Mouse (Mus musculus) gastrocnemius, postnatal 10 days (tissue): ENCODE results near the gene Dedd2. TPM values are rescaled to one million over a fixed set of nuclear protein-coding genes. Genes with fewer than 3 reads are reported as not detected.
A peak's percentile ranks its signal among the peaks of the same experiment; 100 is the strongest.

Experiments used
- DNase-seq: peaks from one replicate; pipeline ENCODE4 v3.0.0; 2021; ENCODE audit warnings: mixed read lengths
- total RNA-seq, 2 experiments: library from RNA; stranded (reverse); gene quantifications; 2 replicates each; pipeline ENCODE4 v1.2.3; 2021

The Dedd2 gene
- total RNA-seq, 2 experiments from 2014 or later: 6.3 to 7.4 TPM

DNA sequence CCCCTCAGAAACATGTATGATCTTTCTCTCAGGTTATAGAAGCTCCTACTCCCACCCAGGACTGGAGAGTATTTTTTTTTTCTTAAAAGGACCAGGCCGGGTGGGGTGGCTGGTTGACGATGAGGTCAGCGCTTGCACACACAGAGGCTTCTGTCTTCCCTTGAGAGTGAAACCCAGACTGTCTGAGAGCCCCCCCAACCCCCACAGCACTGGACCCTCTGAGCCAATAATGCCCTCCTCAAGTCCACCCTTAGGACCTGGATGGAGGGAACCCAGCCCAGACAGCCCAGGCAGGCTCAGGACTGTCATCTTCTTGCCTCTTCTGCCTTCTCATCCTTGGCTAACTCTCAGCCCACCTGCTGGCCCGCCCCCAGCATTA, 26.3 kb upstream of the Dedd2 start:
- DNase-seq: no peak

DNA sequence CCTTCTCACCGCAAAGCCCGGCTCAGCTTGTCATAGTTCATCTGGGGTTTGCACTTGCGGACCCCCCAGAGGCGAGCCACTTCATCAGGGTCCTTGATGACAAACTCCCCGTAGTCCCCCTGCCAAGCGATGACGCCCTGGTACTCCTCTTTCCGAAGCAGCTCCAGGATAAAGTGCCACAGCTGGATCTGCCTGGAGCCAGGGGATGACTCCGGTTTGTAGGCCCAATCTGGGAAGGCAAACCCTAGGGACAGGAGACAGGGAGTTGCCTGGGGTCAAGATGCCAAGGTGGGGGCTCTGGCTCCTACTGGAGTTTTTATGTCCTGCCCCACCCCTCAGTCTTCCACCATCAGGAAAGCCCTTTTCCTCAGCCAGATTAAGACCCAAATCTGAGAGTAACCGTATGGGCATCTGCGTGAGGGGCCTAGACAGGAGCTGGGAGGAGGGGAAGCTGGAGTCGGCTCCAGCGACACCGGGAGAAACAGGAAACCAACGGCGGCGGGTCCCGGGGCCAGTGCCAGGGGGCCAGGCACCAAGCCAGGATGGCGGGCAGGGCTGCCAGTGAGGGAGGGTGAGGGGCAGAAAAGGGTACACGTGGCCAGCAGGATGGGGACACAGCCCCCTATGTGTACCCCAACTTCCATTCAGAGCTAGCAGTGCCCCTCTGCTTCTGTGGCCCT, 25.8 kb upstream of the Dedd2 start:
- DNase-seq: peak; percentile 58

DNA sequence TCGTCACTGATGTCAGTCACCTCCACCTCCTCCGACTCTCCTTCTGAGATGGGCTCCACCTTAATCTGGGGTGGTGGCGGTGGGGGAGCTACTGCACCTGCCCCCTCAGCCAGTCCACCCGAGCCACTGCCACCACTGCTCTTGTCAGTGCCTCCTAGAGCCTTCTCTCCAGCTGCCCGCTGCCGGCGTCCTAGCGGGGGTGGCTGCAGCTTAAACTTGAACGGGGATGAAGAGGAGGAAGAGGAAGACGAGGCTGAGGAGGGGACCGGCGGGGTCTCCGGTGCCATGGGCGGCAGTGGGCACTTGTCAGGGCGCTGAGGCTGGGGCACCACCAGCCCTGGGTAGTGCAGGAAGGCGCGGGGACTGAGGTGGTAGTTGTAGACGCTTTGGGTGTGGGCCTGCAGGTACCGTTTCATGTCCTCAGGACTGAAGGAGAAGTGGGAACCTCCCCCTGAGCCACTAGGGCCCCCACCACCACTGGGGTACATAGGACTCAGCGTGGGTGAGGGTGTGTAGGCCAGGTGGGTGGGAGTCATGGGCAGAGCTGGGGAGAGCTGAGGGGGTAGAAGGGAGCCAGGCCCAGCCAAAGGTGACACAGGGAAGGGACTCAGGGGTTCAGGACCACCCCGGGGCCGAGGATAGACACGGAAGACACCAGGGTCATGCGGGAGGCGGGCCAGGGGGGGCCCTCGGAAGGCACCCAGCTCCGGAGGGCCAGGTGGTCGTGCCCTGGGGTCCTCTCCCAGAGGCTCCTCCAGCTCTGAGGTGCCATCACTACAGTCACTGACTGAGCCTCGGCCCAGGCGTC, 24.4 kb upstream of the Dedd2 start:
- DNase-seq: no peak

DNA sequence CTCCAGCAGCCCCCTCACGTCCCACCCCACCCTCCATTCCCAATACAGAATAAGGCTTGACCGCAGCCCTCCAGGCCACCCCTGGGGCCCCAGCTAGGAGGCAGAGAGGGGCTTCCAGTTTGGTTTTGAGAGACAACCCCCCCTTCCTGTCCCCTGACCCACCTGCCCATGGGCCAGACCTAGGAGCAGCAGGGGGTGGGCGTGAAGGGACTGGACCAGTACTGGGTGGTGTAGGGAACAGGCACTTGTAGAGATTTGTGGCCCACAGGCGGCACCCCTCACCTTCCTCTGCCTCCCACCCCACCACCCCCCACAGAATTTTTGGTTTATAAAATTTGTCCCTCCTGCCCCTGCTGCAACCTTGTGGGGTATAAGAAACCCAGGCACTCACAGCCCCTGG, 22.9 kb upstream of the Dedd2 start:
- no peak for DNase-seq

DNA sequence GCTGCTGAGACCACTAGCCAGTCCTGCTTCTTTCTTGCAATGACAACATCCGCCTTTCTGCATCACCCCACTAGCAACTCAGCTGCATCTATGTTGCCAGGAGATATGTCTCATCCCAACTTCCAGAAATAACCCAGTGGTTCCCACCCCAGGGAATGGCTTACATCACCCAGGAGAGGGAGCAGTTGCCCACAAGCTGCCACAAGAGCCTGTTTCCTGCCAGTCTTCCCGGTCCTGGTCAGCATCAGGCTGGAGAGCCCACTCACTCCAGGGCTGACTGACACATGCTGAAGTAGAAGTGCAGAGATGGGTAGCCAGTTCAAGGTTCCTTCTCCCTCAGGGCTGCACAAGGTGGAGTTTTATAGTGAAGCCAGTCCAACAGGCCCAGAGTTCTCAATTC, 20.6 kb upstream of the Dedd2 start:
- peak; percentile 30 for DNase-seq

DNA sequence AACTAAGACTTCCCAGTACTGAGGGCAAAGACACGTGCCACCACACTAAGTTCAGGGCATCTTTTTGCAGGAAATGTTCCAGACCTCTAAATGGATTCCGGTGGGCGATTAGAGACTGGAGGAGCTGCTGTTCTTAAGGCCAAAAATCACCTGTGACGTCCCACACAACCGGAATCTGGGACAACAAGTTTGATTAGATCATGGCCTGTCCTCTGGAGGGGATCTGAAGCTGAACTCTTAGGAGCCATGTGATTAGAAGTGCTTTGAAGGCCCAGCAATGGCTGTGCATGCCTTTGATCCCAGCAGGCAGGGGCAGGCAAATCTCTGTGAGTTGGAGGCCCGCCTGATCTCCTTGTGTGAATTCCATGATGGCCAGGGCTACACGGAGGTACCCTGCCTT, 20.2 kb upstream of the Dedd2 start:
- DNase-seq: no peak

DNA sequence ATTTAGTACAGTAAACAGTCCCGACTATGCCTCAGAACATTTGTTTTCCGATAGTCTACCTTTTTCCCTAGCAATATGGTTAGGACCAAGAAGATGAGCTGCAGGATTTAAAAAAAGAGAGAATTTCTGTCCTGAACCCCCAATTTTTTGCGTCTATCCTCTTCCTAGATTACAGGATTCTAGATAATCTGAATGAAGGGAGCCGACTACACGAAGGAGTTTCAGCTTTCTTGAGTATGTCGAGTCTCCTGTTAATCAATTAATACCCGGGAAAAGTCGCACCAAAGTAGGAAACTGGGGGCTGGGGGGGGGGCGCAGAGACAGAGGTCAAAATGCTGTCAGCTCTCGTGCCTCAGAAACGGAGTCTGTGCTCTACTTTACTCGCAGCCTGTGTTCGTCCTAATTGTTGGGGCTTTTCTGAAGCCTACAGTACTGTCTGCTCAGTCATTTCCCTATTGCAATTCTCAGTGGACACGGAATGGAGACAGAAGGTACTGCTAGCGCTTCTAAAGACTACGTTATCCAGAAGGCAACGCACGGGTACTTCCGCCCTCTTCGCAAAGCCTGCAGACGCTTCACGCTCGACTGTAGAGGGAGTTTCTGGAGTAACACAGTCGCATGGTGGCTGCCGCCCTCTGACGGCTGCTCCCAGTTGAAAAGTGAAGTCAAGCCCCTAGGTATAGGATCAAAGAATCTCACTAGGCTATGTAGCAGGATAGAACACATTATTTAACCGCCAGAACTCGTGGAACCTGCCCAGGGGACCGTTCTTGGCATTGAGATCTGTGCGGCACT, 18.6 kb upstream of the Dedd2 start:
- peak; percentile 66 for DNase-seq

DNA sequence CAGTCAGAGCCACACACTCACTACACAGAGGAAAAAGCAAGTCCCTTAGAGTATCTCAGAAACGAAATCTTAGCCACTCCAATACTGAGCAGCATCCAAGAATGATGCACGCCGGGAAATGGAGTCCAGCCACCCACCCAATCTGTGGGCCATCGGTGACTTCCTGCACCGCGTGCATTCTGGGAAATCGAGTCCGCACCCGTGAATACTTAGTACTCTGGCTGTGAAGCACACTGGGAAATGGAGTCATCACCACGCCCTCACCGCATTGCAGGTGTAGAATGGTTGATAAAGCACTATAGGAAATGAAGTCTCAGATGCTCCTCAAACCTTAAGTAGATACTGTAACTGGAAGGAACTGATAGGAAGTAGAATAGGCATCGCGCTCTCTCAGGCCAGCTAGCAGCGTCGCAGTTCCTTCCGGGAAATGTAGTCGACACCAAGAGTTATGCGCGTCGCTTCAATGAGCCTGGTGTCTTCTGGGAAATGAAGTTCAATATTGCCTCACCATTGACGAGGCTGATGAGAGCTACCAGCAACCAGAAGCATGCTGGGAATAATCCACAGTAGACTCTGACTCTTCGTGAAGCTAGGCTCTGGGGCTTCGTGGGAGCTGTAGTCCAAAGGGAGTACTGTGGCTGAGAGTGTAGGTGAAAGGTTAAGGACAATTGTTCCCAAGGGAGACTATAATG, 17.7 kb upstream of the Dedd2 start:
- DNase-seq: peak; percentile 79

DNA sequence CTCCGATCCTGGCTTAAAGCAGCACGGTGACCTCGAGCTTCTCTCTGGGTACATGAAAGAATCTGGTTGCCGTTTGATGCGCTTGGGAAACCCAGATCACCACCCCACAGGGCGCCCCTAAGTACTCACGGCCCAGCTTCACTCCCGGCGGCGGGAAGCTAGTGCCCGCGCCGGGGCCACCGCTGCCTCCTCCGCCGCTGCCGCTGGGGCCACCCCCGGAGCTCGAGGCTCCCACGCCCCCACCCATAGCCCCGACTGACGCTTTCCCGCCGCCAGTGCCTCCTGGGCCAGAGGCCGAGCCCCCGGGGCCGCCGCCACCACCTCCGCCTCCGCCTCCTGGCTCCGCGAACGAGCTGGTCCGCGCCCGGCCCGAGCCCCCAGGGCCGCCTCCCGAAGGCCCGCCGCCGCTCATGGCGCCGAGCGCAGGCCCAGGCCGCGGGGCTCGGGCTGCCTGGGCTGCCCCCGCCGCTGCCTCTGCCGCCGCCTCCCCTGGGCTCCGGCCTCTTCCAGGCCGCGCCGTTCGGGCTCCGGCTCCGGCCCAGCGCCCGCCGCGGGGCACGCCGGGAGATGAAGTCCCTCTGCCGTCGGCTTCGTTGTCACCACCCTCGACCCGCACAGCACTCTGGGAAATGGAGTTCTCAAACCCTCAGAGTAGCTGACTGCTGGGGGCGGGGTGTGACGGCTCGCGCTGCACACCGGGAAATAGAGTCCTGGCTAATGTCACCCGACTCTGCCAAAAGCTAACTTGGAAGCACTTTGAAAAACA, 17.0 kb upstream of the Dedd2 start, which contains the start of gene Gsk3a:
TSS of gene Gsk3a (minus strand) at position 603 of the 766 bp plus-strand sequence.
- peak; percentile 95 for DNase-seq

DNA sequence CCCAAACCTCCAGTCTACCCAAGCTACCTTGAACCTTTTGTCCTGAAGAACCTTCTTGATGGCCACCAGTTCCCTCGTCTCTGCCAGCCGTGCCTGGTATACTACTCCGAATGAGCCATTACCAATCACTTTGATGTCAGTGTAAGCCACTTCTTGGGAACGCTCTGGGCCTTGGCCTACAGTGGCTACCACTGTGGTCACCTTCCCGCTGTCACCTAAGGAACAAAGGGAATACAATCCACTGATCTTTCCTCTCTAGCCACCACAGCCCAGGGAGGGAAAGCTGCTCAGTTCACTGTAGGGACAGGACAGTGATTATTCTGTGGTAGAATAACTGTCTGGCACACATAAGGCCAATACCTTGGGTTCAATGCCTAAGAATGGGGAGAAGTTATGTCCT, 15.1 kb upstream of the Dedd2 start:
- no peak for DNase-seq

DNA sequence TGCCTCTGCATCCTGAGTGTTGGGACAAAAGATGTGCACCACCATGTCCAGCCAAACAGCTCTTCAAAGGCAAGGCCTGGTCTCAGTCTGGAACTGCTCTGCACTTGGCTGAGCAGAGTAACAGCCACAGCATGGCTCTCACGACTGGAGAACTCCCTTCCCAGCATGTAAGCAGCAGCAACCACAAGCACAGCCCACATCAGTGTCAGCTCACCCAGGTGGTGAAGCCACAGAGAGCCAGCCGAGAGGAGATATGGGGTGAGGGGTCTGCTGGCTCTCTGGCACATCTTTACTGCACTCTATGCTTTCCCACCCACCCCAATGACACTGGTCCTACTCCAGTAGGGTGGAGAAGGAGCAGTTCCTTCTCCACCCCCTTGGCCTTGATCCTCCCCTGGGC, 12.6 kb upstream of the Dedd2 start:
- DNase-seq: no peak

DNA sequence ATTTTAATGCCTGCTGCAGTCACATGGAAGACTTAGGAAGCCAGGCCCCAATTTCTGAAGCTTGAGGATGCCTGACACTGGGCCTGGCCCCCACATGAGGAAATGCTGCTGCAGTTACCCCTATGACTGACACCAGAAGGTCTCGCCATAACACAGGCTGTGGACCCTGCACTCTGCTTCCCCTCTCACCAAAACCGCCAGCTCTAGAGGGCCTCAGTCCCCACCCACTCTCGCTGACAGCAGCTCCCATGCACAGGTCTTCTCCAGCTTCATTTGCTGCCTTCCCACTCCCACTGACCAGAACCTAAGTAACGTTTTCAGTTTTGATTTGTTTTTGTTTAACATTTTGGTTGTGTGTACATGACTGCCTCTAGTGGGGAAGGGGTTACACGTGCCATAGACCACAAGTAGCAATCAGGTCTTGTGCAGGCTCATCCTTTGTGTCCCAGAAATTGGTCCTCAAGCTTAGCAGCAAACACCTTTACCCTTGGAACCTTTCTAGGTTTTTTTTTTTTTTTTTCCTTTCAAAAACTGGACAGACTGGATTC, 11.8 kb upstream of the Dedd2 start:
- DNase-seq: no peak

DNA sequence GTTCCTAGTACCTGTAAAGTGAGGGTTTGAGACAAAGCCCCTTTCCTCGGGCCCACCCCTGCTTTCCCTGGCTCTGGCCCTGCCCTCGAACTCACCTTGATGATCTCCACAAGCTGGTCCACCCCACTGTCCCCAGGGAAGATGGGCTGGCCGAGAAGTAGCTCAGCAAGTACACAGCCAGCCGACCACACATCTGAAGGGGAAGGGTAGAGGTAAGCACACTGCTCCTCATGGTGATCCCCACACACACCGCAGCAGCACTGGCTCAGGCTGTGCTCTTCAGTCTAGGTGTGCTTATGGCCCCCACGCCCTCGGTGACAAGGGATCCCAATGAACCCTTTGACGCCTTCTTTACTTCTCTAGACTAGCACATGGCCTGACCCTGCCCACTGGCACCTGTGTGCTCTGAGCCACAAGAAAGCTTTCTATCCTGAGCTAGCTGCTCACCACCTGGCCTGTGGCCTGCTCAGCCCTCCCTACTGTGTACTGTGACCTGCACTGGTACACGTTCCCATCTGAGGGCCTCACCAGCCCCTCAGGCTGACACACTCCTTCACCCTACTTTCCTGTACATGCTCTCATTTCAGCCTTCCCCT, 10.4 kb upstream of the Dedd2 start:
- DNase-seq: no peak

DNA sequence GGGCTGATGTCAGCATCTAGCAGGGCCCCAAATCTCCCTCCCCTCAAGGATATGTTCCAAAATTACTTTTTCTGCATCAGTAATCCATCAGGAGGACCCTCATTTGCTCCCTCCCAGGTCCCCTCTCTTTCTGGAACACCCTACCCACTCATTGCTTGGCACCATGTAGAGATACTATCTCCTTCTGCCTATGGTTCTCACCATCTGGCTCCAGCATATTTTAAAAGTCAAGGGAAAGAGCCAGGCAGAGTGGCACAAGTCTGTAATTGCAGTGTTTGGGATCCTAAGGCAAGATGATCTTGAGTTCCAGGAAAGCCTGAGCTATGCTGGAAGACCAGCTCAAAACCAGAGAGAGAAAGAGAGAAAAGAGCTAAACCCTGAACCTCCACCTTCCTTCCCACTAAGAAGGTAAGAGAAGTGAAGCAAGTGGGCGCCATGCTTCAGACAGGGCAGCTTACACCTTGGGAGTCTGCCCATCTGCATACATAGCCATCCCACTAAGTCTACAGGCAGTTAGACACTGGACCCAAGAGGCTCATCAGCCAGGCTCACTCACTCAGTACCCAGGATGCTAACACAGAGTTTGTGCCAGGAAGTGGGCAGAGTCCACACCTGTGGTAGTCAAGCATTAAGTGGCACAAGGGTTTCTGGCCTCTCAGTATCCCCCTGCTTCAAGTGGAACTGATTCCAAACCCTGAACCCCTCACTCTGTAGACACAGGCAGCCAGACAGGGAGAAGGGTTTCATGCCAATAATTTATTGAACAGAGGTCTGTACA, 7.3 kb upstream of the Dedd2 start:
- DNase-seq: no peak

DNA sequence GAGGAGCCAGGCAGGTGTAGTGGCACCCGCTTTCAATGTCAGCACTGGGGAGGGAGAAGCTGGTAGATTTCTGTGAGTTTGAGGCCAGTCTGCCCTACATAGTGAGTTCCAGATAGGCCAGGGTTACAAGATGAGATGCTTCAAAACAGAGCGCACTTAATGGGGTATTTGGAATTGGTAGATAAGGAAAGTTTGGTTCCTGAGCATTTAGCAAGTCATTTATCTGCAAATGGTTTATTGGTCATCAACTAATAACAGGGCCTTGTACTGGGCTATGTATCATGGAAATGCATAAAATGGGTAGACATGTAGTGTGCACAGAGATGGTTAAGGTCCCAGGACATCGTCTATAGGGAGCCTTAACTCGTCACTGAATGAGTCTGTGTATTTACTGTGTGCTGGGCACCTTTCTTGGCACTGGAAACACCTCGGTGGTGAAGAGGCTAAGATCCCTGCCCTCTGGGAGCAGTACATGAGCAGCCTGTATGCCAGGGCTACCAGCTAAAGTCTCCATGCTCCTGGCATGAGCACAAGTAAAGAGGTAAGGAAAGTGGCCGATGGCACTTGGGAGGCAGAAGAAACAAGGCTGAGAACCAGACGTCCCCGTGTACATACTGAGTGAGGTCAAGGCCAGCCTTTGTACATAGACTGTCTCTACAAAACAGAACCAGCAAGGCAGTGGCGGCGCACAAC, 2.0 kb upstream of the Dedd2 start:
- DNase-seq: no peak

DNA sequence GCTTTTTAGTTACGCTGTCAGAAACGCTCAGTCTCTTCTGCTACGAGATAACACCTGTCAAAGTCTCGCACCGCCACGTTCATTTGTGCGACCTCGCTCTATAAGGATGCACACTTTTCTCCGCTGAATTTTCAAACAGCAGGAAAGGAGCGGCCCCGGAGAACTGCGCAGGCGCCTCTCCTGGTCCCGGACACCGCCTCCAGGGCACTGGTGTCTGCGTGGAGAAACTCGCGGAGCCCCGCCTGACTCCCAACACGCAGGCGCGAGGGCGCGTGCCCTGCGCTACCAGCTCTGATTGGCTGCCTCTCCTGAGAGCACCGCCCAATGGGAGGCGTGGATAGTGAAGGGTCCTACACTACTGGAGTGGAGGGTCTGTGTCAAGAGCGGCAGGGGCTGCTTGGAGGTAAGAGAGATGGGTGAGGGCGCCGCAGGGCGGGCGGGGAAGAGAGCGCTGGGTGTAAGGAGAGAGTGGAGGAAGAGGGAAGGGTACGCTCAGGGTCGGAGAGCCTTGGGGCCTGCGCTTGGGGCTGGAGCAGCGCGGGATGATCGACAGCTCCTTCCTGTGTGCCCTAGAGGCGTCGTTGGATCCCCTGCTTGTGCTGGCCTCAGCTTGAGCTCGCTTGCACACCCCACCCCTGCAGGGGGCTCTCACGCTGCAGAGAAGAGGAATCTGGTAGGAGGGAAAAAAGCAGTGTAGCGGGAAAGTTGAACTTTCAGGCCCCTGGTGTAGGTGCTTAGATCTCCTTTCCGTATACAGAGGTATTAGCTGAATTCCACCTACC, 878 bp upstream of the Dedd2 start, which contains the start of gene Zfp526:
TSS of gene Zfp526 (plus strand) at position 324 of the 782 bp plus-strand sequence.
- DNase-seq: peak; percentile 95

DNA sequence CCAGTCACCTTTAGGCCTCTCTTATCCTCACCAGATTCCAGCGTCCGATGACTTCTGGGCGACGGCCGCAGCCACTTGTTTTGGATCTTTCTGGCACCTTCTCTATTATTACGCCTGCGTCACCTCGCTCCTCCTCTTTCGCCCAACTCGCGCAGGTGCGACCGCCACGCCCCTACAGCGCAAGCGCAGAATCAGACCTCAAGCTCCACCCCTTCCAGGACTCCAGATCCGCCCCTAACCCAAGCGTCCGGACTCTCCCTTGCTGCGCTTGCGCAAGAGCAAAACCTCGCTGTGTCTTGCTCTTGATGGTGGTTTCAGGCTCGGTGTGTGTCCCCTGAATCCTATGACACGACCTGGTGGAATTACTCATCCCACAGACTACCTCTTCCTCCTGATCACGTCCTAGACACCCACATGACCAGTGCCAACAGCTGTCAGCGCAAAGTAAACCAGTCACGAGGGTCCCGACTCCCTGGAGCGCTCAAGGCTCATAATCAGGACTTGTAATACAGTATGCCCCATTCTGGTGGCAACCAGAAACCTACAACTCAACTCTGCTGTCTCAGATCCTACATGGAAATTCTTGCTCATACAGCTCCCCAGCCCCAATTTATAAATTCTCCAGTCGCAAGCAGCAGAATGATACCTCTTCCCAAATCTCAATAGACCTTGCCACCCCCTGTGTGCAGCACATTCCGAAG, 509 bp downstream of the Dedd2 start:
- DNase-seq: peak; percentile 86

DNA sequence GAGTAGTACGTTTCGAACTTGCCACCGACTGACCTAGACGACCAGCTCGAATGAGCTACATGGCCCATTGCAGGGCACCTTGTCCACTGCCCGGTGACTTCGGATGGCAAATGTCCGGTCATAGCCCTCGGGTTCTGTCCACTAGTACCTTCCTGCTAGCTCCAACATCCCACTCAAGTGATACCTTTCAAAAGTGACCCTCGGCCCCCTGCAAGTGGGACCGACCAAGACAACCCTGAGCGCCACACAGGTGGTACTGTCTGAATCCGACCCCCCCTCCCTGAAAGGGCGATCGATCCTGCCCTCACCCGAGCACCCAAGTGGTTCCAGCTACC, 1.0 kb downstream of the Dedd2 start:
- no peak for DNase-seq
